Mouse (Mus musculus) megakaryocyte, embryonic 14.5 days (primary cell): ENCODE measurements around the gene Farp1.

ENCODE experiments used
- FLI1 ChIP-seq: IDR thresholded peaks from 2 replicates; pipeline ENCODE4 v1.6.1; 2012; ENCODE audit warnings: low read length, inconsistent platforms, mixed read lengths
- GATA1 ChIP-seq: IDR thresholded peaks from 3 replicates; pipeline ENCODE4 v1.6.1; 2012; ENCODE audit warnings: mixed read lengths, low read length, inconsistent platforms, borderline replicate concordance

- TF ChIP-seq GATA1: no peak
- no peak for TF ChIP-seq FLI1
Observed at GRCm38 (mm10) chr14:121116696-121117095, 81.7 kb downstream of the Farp1 start.
